Mouse (Mus musculus): ENCODE measurements around the gene Pde3a.
A peak's percentile ranks its signal among the peaks of the same experiment; 100 is the strongest.

Pde3a gene

DNA sequence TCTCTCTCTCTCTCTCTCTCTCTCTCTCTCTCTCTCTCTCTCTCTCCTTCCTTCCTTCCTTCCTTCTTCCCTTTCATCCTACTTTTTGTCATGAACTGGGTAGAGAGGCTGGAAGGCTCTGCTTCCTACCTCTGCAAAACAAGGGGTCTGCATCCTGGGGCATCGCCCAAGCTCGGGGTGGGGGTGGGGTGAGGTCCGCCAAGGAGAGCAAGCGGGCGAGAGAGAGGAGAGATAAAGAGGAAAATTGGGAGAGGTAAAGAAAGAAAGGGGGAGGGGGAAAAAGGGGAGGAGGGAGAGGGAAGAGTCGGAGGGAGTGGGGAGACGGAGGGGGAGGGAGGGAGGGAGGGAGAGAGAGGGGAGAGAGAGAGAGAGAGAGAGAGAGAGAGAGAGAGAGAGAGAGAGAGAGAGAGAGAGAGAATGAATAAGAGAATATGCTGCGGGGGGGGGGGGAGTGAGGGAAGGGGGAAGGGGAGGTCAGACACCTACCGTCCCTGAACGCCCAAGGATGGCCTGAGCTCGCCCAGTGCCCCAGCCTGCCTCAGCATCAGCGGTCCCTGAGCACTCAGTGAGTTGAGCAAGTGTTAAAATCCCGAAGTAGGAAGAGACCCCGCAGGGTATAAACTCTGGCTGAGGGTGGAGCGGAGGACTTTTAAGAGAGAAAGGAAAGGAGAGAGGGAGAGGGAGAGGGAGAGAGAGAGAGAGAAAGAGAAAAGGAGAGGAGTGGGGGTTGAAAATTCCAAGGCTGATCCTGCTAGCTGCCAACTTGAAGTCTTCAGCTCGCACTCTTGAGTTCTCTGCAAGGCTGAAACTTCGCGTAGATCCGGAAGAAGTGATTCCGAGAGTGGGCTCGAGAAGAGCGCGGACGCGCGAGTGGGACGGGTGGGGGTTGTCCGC lies at the start of gene Pde3a:
TSS of gene Pde3a (plus strand) at position 579 of the 894 bp plus-strand sequence.
- no peak for DNase-seq (ENCODE audit: low spot score in 2 of 2)

- DNase-seq (ENCODE audit: low spot score in 2 of 2), result no peak
Observed at GRCm38 (mm10) chr6:141200173-141200615, 48.9 kb upstream of the Pde3a start.

GRCm38 (mm10) chr6:141207531-141207930 lies 41.5 kb upstream of the Pde3a start:
- no peak for DNase-seq (ENCODE audit: low spot score in 2 of 2)

DNA sequence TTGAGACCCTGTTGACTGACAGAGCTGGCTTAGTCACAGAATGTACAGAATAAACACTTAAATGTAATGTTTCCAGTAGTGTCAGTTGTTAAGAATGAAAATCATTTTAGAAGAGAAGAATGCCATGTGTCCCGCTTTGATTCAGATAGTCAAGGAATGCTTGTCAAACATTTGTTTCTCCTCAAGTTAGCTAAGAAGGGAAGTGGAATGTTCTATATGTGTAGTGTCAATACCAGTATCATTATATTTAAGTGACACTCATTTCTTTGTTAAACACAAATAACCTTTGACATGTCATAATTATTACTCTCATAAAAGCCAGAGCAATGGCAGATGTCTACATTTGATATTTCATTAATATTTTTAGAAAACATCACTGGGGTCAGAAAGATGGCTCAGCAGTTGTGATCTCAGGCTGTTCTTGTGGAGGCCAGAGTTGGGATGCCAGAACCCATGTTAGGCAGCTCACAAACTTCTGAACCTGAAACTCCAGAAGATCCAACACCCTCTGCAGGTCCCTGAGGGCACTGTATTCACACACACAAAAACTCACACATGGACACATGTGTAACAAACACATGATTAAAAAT lies 40.7 kb upstream of the Pde3a start:
- DNase-seq (ENCODE audit: low spot score in 2 of 2), result no peak

GRCm38 (mm10) chr6:141210021-141210420 lies 39.0 kb upstream of the Pde3a start:
- no peak for DNase-seq (ENCODE audit: low spot score in 2 of 2)

- DNase-seq (ENCODE audit: low spot score in 2 of 2), result no peak
Observed at GRCm38 (mm10) chr6:141221081-141221480, 28.0 kb upstream of the Pde3a start.

- DNase-seq (ENCODE audit: low spot score in 2 of 2), result no peak
Observed at GRCm38 (mm10) chr6:141226851-141227657, 22.0 kb upstream of the Pde3a start.

DNA sequence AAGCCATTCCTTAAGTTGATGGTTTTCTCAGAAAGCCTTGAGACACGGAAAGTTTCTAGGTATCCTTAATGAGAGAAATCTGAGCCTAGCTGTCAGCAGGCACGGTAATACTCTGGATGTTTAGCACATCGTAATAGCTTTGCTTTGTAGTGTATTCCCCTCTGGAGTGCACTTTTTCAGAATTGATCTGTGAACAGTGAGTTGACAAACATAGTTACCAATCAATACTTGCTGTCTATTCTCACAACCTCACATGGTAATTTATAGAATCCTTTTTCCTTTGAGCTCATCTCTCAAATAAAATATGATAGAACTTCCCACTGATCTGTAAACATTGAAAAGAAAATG lies 21.4 kb upstream of the Pde3a start:
- no peak for DNase-seq (ENCODE audit: low spot score in 2 of 2)

- no peak for DNase-seq (ENCODE audit: low spot score in 2 of 2)
Observed at GRCm38 (mm10) chr6:141232756-141233382, 16.2 kb upstream of the Pde3a start.

GRCm38 (mm10) chr6:141241809-141242208 lies 7.3 kb upstream of the Pde3a start:
- no peak for DNase-seq (ENCODE audit: low spot score in 2 of 2)

- no peak for DNase-seq (ENCODE audit: low spot score in 2 of 2)
Observed at GRCm38 (mm10) chr6:141245089-141245488, 4.0 kb upstream of the Pde3a start.

- DNase-seq (ENCODE audit: low spot score in 2 of 2), result no peak
Observed at GRCm38 (mm10) chr6:141246391-141246790, 2.7 kb upstream of the Pde3a start.

GRCm38 (mm10) chr6:141248081-141248480 lies 988 bp upstream of the Pde3a start:
- no peak for DNase-seq (ENCODE audit: low spot score in 2 of 2)

DNA sequence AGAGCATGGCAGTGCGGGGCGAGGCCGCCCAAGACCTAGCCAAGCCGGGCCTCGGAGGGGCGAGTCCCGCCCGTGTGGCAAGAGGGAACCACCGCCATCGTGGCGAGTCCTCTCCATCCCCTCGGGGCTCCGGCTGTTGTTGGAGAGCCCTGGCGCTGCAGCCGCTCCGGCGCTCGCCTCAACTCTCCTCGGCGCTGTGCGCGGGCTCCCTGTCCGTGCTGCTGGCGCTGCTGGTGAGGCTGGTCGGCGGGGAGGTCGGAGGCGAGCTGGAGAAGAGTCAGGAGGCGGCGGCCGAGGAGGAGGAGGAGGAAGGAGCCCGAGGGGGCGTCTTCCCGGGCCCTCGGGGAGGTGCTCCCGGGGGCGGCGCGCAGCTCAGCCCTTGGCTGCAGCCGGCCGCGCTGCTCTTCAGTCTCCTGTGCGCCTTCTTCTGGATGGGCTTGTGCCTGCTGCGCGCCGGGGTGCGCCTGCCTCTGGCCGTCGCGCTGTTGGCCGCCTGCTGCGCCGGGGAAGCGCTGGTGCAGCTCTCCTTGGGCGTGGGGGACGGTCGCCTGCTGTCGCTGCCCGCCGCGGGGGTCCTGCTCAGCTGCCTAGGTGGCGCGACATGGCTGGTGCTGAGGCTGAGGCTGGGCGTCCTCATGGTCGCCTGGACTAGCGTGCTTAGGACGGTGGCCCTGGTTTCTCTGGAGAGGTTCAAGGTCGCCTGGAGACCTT lies 671 bp downstream of the Pde3a start:
- DNase-seq (ENCODE audit: low spot score in 2 of 2), result peak; percentile 5 to 20

DNA sequence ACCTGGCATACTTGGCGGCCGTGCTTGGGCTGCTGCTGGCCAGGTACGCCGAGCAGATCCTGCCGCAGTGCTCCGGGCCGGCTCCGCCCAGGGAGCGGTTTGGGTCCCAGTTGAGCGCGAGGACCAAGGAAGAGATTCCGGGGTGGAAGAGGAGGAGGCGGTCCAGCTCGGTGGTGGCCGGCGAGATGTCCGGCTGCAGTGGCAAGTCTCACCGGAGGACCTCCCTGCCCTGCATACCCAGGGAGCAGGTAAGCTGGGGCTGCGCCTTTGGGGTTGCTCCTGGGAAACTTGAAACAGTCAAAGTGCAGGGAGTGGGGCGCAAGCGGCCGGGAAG lies 1.2 kb downstream of the Pde3a start:
- no peak for DNase-seq (ENCODE audit: low spot score in 2 of 2)

DNA sequence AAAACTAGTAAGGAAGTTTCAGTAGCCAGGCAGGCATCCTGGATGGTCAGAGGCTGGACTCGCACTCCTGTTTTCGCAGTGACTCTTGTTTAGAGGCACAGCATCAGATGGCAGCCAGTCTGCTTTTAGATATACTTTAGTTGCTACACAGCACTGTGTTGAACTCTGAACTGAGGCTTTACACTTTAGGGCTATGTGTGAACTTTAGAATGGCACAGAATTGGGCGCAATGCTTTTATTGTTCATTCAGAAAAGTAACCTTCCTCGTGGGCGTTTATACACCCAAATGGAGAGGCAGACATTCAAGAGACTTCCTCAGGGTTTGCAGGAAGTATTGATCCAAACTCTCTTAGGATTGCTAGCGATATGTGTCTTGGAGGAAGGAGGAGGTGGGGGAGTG lies 1.9 kb downstream of the Pde3a start:
- DNase-seq (ENCODE audit: low spot score in 2 of 2), result no peak

GRCm38 (mm10) chr6:141252520-141252919 lies 3.5 kb downstream of the Pde3a start:
- DNase-seq (ENCODE audit: low spot score in 2 of 2), result no peak

DNA sequence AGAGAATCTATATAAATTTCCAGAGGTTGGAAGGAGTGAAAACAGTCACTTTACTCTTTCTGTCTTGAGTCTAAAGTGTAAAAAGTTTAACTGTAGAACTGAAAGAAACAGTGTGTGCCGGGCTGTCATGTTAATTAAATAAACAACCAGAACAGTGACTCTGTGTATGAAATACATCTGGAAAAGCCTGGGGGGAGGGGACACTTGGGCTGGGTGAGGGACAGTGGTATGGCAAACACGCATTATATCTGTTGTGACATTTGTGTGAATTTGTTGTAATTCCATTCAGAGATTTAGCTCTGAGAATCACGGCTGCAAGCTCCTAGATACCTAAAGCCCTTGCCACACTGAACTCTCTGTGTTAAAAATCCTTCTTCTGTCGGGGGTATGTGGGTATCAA lies 5.9 kb downstream of the Pde3a start:
- no peak for DNase-seq (ENCODE audit: low spot score in 2 of 2)

- DNase-seq (ENCODE audit: low spot score in 2 of 2), result no peak
Observed at GRCm38 (mm10) chr6:141256896-141257295, 7.8 kb downstream of the Pde3a start.

- no peak for DNase-seq (ENCODE audit: low spot score in 2 of 2)
Observed at GRCm38 (mm10) chr6:141257434-141258202, 8.5 kb downstream of the Pde3a start.

DNA sequence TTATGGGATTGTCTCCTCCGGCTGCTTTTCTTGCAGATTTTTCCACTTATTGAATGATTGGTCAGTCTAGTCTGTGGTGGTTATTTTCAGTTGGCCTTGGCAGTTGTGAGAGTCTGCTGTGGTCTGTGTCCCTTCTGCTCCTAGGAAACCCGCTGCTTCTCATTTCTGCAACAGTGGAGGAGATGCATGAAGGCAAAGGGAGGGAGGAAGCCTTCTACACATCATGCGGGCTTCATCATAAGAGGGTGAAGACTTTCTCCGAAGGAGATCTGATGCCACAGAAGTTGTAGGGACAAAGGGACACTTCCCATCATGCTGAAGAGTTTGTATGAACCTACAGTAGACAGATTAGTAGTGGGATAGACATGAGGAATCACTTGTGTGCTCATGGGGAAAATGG lies 16.2 kb downstream of the Pde3a start:
- DNase-seq (ENCODE audit: low spot score in 2 of 2), result no peak

All from spleen, postnatal 10 days (tissue).